Mouse (Mus musculus): ENCODE data around the gene Aqp5. TPM values are rescaled to one million over a fixed set of nuclear protein-coding genes. Genes with fewer than 3 reads are reported as not detected.

Gene Aqp5
- 0.14 TPM in 1 of 2 replicates, not detected in the other for polyA plus RNA-seq (2015; fragmentation: Nextera tagmentation; extraction: Ambion mirVana)

DNA sequence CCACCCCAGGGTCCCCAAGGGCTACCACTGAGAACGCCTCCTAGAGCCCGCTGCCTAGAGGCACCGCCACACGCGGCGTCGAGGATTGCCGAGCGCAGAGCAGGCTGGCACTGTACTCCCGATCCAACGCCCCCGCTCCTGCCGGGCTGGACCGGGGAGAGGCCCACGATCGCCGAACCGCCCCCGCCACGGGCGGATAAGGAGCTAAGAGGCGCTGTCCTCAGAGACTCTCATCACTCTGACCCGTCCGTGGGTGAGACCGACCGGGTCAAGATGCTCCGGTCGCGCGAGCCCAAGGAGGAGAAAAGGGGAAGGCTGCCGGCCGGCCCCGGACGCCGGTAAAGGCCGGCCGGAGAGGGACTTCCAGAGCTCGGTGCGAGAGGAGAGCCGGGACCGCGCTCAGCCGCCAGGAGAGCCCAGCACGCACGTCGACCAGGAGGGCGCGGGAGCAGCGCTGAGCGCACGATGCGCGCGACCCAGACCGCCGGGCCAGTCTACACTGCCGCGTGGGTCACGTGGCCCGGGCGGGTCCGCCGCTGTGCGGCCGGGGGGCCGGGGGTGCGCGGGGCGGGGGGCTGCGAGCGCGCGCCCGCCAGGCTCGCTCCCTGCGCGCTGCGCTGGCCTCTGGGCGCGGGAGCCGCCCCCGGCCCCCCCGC is at the start of gene Aqp5:
TSS of gene Aqp5 (plus strand) at position 354 of the 656 bp plus-strand sequence.
- Histone ChIP-seq H3K4me1 (replicated peaks; ENCODE audit: control insufficient read depth, insufficient read depth, low read length) (no peaks in the 10 kb centered on the region), H3K36me3 (ENCODE audit: control insufficient read depth, insufficient read depth) (no peaks in the 10 kb centered on the region), H3K27me3 (replicated peaks; ENCODE audit: control insufficient read depth, insufficient read depth, low read length) (peaks cover 99% of the 10 kb centered on the region), H3K4me3 (ENCODE audit: low read depth, low read length) (peak within 1 kb of the TSS; percentile 34), H3K27ac (ENCODE audit: low read depth, low read length) (no peak within 1 kb of the TSS), H3K9ac (ENCODE audit: low read depth, low read length) (no peak within 1 kb of the TSS), H3K4me2 (replicated peaks; ENCODE audit: low read depth) (peak within 1 kb of the TSS; percentile 65), H3K9me3 (ENCODE audit: control insufficient read depth) (no peaks in the 10 kb centered on the region)
- WGBS, result 2% methylated on average over 56 of the region's 83 CpGs
- no peak for ATAC-seq
- no peak for TF ChIP-seq CTCF (IDR thresholded peaks at IDR 0.05; ENCODE audit: low read depth)

GRCm38 (mm10) chr15:99544047-99544446 is 46.5 kb upstream of the Aqp5 start:
- Histone ChIP-seq H3K27ac (ENCODE audit: low read depth, low read length) (no peak overlapping the region), H3K9me3 (ENCODE audit: control insufficient read depth) (no peaks in the 10 kb centered on the region), H3K27me3 (replicated peaks; ENCODE audit: control insufficient read depth, insufficient read depth, low read length) (0 out of 2 replicates have a peak, but pooled peaks cover 3% of the 10 kb centered on the region), H3K4me1 (replicated peaks; ENCODE audit: control insufficient read depth, insufficient read depth, low read length) (no peaks in the 10 kb centered on the region), H3K36me3 (ENCODE audit: control insufficient read depth, insufficient read depth) (no peaks in the 10 kb centered on the region), H3K4me3 (ENCODE audit: low read depth, low read length) (no peak overlapping the region), H3K4me2 (replicated peaks; ENCODE audit: low read depth) (no peak overlapping the region), H3K9ac (ENCODE audit: low read depth, low read length) (no peak overlapping the region)
- WGBS, result 39% methylated on average over 7 of the region's 7 CpGs
- ATAC-seq, result no peak
- TF ChIP-seq CTCF (IDR thresholded peaks at IDR 0.05; ENCODE audit: low read depth), result no peak

GRCm38 (mm10) chr15:99546596-99546995 is 44.0 kb upstream of the Aqp5 start:
- 72% methylated on average over 11 of the region's 11 CpGs for whole genome bisulfite sequencing
- no peaks in the 10 kb centered on the region for H3K4me1 ChIP-seq (replicated peaks; ENCODE audit: control insufficient read depth, insufficient read depth, low read length)
- H3K36me3 ChIP-seq (ENCODE audit: control insufficient read depth, insufficient read depth), result no peaks in the 10 kb centered on the region; the same call in 1 of the 2 replicates
- no peak for TF ChIP-seq CTCF (IDR thresholded peaks at IDR 0.05; ENCODE audit: low read depth)
- H3K27me3 ChIP-seq (replicated peaks; ENCODE audit: control insufficient read depth, insufficient read depth, low read length), result 0 out of 2 replicates have a peak, but pooled peaks cover 3% of the 10 kb centered on the region
- H3K9me3 ChIP-seq (ENCODE audit: control insufficient read depth), result no peaks in the 10 kb centered on the region
- H3K27ac ChIP-seq (ENCODE audit: low read depth, low read length), result no peak overlapping the region
- no peak overlapping the region for H3K9ac ChIP-seq (ENCODE audit: low read depth, low read length)
- ATAC-seq, result no peak
- no peak overlapping the region for H3K4me2 ChIP-seq (replicated peaks; ENCODE audit: low read depth)
- no peak overlapping the region for H3K4me3 ChIP-seq (ENCODE audit: low read depth, low read length)

- Histone ChIP-seq H3K9me3 (ENCODE audit: control insufficient read depth) (no peaks in the 10 kb centered on the region), H3K27me3 (replicated peaks; ENCODE audit: control insufficient read depth, insufficient read depth, low read length) (0 out of 2 replicates have a peak, but pooled peaks cover 3% of the 10 kb centered on the region), H3K4me2 (replicated peaks; ENCODE audit: low read depth) (no peak overlapping the region), H3K4me3 (ENCODE audit: low read depth, low read length) (no peak overlapping the region), H3K9ac (ENCODE audit: low read depth, low read length) (no peak overlapping the region), H3K4me1 (replicated peaks; ENCODE audit: control insufficient read depth, insufficient read depth, low read length) (no peaks in the 10 kb centered on the region), H3K27ac (ENCODE audit: low read depth, low read length) (no peak overlapping the region), H3K36me3 (ENCODE audit: control insufficient read depth, insufficient read depth) (no peaks in the 10 kb centered on the region; the same call in 1 of the 2 replicates)
- ATAC-seq, result no peak
- 61% methylated on average over 6 of the region's 6 CpGs for WGBS
- TF ChIP-seq CTCF (IDR thresholded peaks at IDR 0.05; ENCODE audit: low read depth), result no peak
Measured at GRCm38 (mm10) chr15:99547732-99548131, 42.9 kb upstream of the Aqp5 start.

GRCm38 (mm10) chr15:99549901-99550300 is 40.7 kb upstream of the Aqp5 start:
- WGBS, result 57% methylated on average over 2 of the region's 2 CpGs
- no peak for ATAC-seq
- TF ChIP-seq CTCF (IDR thresholded peaks at IDR 0.05; ENCODE audit: low read depth), result no peak
- Histone ChIP-seq H3K27ac (ENCODE audit: low read depth, low read length) (no peak overlapping the region), H3K9me3 (ENCODE audit: control insufficient read depth) (no peaks in the 10 kb centered on the region), H3K4me2 (replicated peaks; ENCODE audit: low read depth) (no peak overlapping the region), H3K36me3 (ENCODE audit: control insufficient read depth, insufficient read depth) (no peaks in the 10 kb centered on the region; the same call in 1 of the 2 replicates), H3K4me1 (replicated peaks; ENCODE audit: control insufficient read depth, insufficient read depth, low read length) (no peaks in the 10 kb centered on the region), H3K27me3 (replicated peaks; ENCODE audit: control insufficient read depth, insufficient read depth, low read length) (no peaks in the 10 kb centered on the region; the same call in 1 of the 2 replicates), H3K4me3 (ENCODE audit: low read depth, low read length) (no peak overlapping the region), H3K9ac (ENCODE audit: low read depth, low read length) (no peak overlapping the region)

GRCm38 (mm10) chr15:99553767-99554166 is 36.8 kb upstream of the Aqp5 start:
- H3K27me3 ChIP-seq (replicated peaks; ENCODE audit: control insufficient read depth, insufficient read depth, low read length), result no peaks in the 10 kb centered on the region; the same call in 1 of the 2 replicates
- H3K4me1 ChIP-seq (replicated peaks; ENCODE audit: control insufficient read depth, insufficient read depth, low read length), result no peaks in the 10 kb centered on the region
- no peak for ATAC-seq
- no peak overlapping the region for H3K4me3 ChIP-seq (ENCODE audit: low read depth, low read length)
- H3K9ac ChIP-seq (ENCODE audit: low read depth, low read length), result no peak overlapping the region
- no peak overlapping the region for H3K4me2 ChIP-seq (replicated peaks; ENCODE audit: low read depth)
- 41% methylated on average over 6 of the region's 6 CpGs for WGBS
- no peak for TF ChIP-seq CTCF (IDR thresholded peaks at IDR 0.05; ENCODE audit: low read depth)
- H3K9me3 ChIP-seq (ENCODE audit: control insufficient read depth), result no peaks in the 10 kb centered on the region
- H3K36me3 ChIP-seq (ENCODE audit: control insufficient read depth, insufficient read depth), result no peaks in the 10 kb centered on the region; the same call in 1 of the 2 replicates
- H3K27ac ChIP-seq (ENCODE audit: low read depth, low read length), result no peak overlapping the region
